Mouse (Mus musculus) stomach, embryonic 16.5 days (tissue): ENCODE results near the gene Otoa. TPM values are rescaled to one million over a fixed set of nuclear protein-coding genes. Genes with fewer than 3 reads are reported as not detected.
A peak's percentile ranks its signal among the peaks of the same experiment; 100 is the strongest.

Source experiments
- ATAC-seq: fragments of 200-750 bp; cut with Nextera tagmentation; 2 replicates; pipeline ENCODE4 v1.8.0; 2017; ENCODE audit warnings: moderate number of reproducible peaks, moderate TSS enrichment; ENCODE audit not compliant: insufficient read depth, low FRiP score
- H3K27ac ChIP-seq: fragments of 300-500 bp; sonication (generic); 2 replicates; pipeline ENCODE4 v1.5.1; 2014; ENCODE audit warnings: low read length
- H3K27me3 ChIP-seq: fragments of 300-500 bp; sonication (generic); 2 replicates; pipeline ENCODE4 v1.6.1; 2014; ENCODE audit warnings: low read length, control low read depth, mixed read lengths; ENCODE audit not compliant: control insufficient read depth, insufficient read depth
- H3K36me3 ChIP-seq: fragments of 300-500 bp; sonication (generic); 2 replicates; pipeline ENCODE4 v1.6.1; 2014; ENCODE audit warnings: low read length; ENCODE audit not compliant: control insufficient read depth, insufficient read depth
- H3K4me1 ChIP-seq: fragments of 300-500 bp; sonication (generic); 2 replicates; pipeline ENCODE4 v1.6.1; 2014; ENCODE audit warnings: low read length, control low read depth, mixed read lengths; ENCODE audit not compliant: control insufficient read depth, insufficient read depth
- H3K4me2 ChIP-seq: fragments of 300-500 bp; sonication (generic); 2 replicates; pipeline ENCODE4 v1.6.1; 2014; ENCODE audit warnings: low read depth, low read length, mixed read lengths
- H3K4me3 ChIP-seq: fragments of 300-500 bp; sonication (generic); replicated peaks from 2 replicates; pipeline ENCODE4 v1.5.1; 2014; ENCODE audit warnings: mild to moderate bottlenecking, low read length
- H3K9ac ChIP-seq: fragments of 300-500 bp; sonication (generic); 2 replicates; pipeline ENCODE4 v1.6.1; 2014; ENCODE audit warnings: low read length
- H3K9me3 ChIP-seq: fragments of 300-500 bp; sonication (generic); replicated peaks from 2 replicates; pipeline ENCODE4 v1.6.1; 2016; ENCODE audit warnings: low read length, control low read depth; ENCODE audit not compliant: control insufficient read depth
- WGBS: fragments of 180-500 bp; shearing (Covaris S2); extraction: QIAGEN DNeasy Blood & Tissue Kit; methylation state at CpG from one replicate; pipeline ENCODE4 v1.1.7; 2014; 5-methylcytosine and 5-hydroxymethylcytosine counted together
- polyA plus RNA-seq: library from polyadenylated mRNA; unstranded; fragments of >200 nt; fragmentation: Nextera tagmentation; extraction: Ambion mirVana; gene quantifications from 2 replicates; pipeline ENCODE4 v1.2.1, GENCODE M21; 2015

Otoa gene
- polyA plus RNA-seq, 1 experiment from 2014 or later = 0.36 TPM

DNA sequence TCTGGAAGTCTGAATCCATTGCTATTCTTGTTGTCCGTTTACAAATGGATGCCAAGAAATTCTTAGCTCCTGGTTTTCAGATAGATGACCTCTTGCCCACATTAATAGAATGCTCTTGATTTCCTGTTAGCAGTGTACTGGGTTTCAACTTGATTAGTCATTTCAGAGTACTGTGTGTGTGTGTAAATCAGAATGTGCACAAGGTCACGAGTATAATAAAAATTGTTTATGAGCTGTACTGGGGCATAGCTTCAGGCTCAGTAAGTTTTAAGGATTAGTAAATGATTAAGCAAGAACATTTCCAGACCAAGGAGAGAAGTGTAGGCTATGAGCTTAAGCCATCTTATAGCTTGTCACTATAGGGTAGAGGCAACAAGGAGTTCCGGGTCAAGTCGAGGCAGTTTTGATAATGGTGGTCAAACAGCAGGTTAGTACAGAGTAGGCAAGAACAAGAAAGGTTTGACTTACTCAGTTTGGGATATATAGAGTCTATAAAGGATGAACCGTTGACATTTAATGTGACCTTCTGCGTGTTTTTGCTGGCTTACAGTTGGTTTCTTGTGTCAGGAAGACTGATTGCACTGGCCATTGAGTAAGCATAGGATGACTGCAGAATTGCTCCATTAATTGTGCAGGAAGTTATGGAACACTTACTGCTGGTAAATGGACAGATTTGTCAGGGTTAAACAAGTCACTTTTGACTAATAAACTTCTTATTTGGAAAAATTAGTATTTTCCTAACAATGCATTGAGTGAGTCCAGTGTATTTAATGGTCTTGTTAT lies 35.6 kb upstream of the Otoa start:
- Histone ChIP-seq H3K4me2 (no peak overlapping the region), H3K4me1 (peaks cover 8% of the 10 kb centered on the region; the same call in 1 of the 2 replicates), H3K9ac (no peak overlapping the region), H3K36me3 (no peaks in the 10 kb centered on the region), H3K9me3 (no peaks in the 10 kb centered on the region), H3K4me3 (no peak overlapping the region), H3K27ac (no peak overlapping the region), H3K27me3 (no peaks in the 10 kb centered on the region)
- ATAC-seq = no peak
- 71% methylated on average over 6 of the region's 6 CpGs for WGBS

DNA sequence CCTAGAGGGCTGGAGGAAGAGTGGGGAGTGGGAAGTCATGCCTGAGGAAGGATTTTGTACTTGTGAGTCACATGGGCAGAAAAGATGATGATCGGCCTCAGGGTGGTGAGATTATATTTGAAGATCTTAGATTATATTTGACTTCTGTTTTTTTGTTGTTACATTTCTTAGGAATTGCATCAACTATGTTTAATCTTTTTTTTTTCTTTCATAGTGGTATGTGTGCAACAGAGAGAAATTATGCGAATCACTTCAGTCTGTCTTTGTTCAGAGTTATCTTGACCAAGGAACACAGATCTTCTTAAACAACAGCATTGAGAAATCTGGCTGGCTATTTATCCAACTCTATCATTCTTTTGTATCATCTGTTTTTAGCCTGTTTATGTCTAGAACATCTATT lies 33.8 kb upstream of the Otoa start:
- WGBS = 85% methylated on average over 2 of the region's 2 CpGs

DNA sequence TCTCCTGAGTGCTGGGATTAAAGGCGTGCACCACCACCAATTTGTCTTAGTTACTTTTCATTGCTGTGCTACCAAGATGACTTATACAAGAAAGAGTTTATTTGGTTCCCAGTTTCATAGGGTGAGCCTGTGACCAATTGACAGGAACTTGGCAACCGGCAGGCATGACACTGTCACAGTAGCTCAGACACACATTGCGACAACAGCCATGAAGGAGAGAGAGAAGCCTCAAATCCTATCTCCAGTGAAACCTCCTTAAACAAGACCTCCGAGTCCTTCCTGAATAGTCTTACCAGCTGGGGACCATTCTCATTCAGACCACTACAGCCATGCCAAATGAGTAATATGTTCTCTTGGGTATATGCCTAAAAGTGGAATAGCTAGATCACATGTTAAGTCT lies 28.4 kb upstream of the Otoa start:
- H3K4me3 ChIP-seq = no peak overlapping the region
- 83% methylated on average over 4 of the region's 4 CpGs for WGBS
- H3K9ac ChIP-seq = no peak overlapping the region

More for the DNA sequence above, 33.8 kb upstream of the Otoa start:
- H3K9ac ChIP-seq = no peak overlapping the region
- H3K36me3 ChIP-seq = peaks cover under 1% of the 10 kb centered on the region; the same call in 1 of the 2 replicates
- H3K4me1 ChIP-seq = no peaks in the 10 kb centered on the region
- no peaks in the 10 kb centered on the region for H3K27me3 ChIP-seq
- H3K4me3 ChIP-seq = no peak overlapping the region
- no peak overlapping the region for H3K4me2 ChIP-seq
- no peak for ATAC-seq
- no peak overlapping the region for H3K27ac ChIP-seq
- H3K9me3 ChIP-seq = no peaks in the 10 kb centered on the region

DNA sequence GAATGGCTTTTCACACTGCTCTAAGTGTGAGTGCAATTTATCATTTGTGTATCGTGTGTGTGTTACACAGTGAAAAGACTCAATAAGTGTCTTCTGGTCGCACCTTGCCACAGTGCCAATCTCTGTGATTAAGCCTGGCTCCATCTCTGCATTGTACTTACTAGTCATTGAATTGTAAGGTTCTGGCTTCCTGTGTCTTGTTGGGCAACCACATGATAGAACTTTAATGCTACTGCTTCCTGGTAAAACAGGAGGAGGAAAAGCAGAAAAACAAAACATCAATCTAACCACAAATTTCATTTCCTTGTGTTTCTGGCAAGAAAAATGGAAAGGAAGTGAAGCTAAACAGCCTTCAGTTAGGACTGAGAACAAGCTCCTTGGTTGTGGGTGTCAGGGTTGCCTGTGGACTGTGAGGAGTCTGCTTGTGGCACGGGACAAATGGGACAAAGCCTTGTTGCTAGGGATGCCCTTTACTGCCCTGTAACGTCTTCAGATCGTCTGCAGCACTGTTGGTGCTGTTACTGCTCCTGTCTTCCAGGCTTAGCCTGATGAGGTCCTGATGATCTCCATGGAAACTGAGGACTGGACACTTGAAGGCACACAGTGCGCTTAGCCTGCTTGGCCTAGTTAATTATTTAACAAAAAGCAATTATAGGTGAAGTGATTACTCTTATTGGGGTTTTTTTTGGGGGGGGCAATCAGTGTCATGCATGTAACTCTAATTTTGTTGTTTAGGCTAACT lies 21.8 kb upstream of the Otoa start:
- H3K4me2 ChIP-seq = no peak overlapping the region
- no peak overlapping the region; the same call in 1 of the 2 replicates for H3K27ac ChIP-seq
- ATAC-seq = no peak
- no peaks in the 10 kb centered on the region; the same call in 1 of the 2 replicates for H3K4me1 ChIP-seq
- no peaks in the 10 kb centered on the region for H3K9me3 ChIP-seq
- no peak overlapping the region for H3K9ac ChIP-seq
- 63% methylated on average over 6 of the region's 6 CpGs for WGBS
- 0 out of 2 replicates have a peak, but pooled peaks cover 2% of the 10 kb centered on the region for H3K36me3 ChIP-seq
- no peaks in the 10 kb centered on the region for H3K27me3 ChIP-seq
- H3K4me3 ChIP-seq = no peak overlapping the region

More for the DNA sequence above, 28.4 kb upstream of the Otoa start:
- Histone ChIP-seq H3K9me3 (no peaks in the 10 kb centered on the region), H3K4me1 (no peaks in the 10 kb centered on the region), H3K4me2 (no peak overlapping the region), H3K27ac (no peak overlapping the region), H3K36me3 (peaks cover 6% of the 10 kb centered on the region; the same call in 1 of the 2 replicates), H3K27me3 (no peaks in the 10 kb centered on the region)
- ATAC-seq = no peak

DNA sequence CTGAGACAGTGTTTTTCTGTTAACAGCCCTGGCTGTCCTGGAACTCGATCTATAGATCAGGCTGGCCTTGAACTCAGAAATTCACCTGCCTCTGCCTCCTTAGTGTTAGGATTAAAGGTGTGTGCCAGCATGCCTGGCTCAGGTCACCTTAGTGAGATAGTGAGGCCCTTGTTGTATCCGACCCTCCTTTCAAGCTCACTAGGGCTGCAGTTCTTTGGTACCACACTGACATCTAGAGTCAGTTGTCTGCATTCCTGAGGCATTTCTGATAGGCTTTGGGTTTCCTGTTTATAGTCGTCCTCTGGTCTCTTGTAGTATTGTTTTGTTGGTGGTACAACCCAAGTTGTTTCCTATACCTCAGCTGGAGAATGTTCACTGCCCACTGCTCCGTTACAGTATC lies 17.1 kb upstream of the Otoa start:
- no peak overlapping the region for H3K9ac ChIP-seq
- 0 out of 2 replicates have a peak, but pooled peaks cover 2% of the 10 kb centered on the region for H3K36me3 ChIP-seq
- H3K4me3 ChIP-seq = no peak overlapping the region
- H3K4me1 ChIP-seq = no peaks in the 10 kb centered on the region; the same call in 1 of the 2 replicates
- WGBS = 47% methylated on average over 4 of the region's 4 CpGs
- no peaks in the 10 kb centered on the region for H3K27me3 ChIP-seq
- no peaks in the 10 kb centered on the region for H3K9me3 ChIP-seq
- H3K4me2 ChIP-seq = no peak overlapping the region
- no peak overlapping the region for H3K27ac ChIP-seq
- no peak for ATAC-seq

DNA sequence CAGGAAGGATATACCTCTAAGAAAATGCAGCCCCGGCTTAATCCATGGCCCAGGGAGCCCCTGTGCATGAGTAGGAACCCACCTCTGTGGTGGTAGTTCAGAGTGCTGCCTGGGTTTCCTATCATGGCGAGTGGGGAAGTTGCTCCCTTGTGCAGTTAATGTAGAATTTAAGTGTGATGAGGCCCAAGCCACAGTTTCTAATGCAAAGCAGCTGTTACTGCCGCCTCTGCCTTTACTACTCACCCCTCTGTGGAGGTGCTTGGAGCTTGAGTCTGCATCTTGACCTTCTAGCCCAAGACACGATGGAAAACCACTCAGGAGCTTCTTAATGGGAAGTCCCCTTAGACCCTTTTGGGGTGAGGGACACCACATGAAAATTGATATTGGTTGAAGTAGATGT lies 10.2 kb upstream of the Otoa start:
- Histone ChIP-seq H3K27ac (no peak overlapping the region), H3K4me1 (peaks cover 4% of the 10 kb centered on the region; the same call in 1 of the 2 replicates), H3K4me3 (no peak overlapping the region), H3K36me3 (peaks cover 3% of the 10 kb centered on the region), H3K9ac (no peak overlapping the region), H3K27me3 (no peaks in the 10 kb centered on the region), H3K4me2 (no peak overlapping the region), H3K9me3 (no peaks in the 10 kb centered on the region)
- WGBS = 87% methylated on average over 4 of the region's 4 CpGs
- ATAC-seq = no peak

DNA sequence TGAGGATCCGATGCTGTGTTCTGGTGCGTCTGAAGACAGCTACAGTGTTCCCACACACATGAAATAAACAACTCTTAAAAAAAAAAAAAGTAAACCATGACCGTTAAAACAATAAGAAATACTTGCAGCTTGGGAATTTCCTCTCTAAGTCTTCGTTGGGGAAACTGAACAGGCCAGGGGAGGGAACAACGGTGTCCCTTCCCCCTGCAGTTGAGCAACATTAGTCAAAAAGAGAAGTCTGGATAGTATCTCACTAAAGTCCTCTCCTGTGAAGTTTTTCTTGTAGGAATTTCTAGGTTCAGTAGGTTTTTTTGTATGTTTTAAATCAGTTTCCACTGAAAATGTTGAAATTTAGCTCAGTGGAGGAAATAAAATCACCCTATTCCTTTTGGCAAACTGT lies 8.9 kb upstream of the Otoa start:
- peaks cover 3% of the 10 kb centered on the region for H3K36me3 ChIP-seq
- WGBS = 62% methylated on average over 5 of the region's 5 CpGs
- H3K9me3 ChIP-seq = no peaks in the 10 kb centered on the region
- H3K9ac ChIP-seq = no peak overlapping the region
- H3K27me3 ChIP-seq = no peaks in the 10 kb centered on the region
- no peak overlapping the region for H3K27ac ChIP-seq
- no peak overlapping the region for H3K4me3 ChIP-seq
- peaks cover 4% of the 10 kb centered on the region; the same call in 1 of the 2 replicates for H3K4me1 ChIP-seq
- H3K4me2 ChIP-seq = no peak overlapping the region
- ATAC-seq = no peak

DNA sequence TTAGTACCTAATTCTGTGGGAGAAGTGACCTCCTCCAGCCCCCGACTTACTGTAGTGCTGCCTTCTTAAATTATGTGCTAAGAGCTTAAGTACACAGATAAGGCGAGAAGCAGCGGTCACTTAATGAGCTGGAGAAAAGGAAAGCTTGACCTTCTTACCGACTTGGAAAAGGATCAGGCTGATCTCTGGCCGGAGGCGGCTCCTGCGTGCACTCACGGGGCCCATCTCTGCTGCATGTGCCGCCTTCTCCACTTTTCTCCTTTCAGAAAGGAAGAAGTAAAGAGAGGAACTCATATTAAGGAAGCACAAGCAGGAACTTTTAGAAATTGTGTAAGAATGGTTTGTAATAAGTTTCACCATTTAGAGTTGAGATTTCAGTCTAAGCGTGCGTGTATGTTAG lies 7.2 kb upstream of the Otoa start, which contains the start of gene Igsf6:
Igsf6 (minus strand) TSS at position 292 of the 400 bp plus-strand sequence.
- Histone ChIP-seq H3K27ac (peak within 1 kb of the TSS; percentile 62), H3K4me2 (no peak within 1 kb of the TSS), H3K27me3 (no peaks in the 10 kb centered on the region), H3K9me3 (no peaks in the 10 kb centered on the region), H3K36me3 (peaks cover 3% of the 10 kb centered on the region), H3K4me3 (peak within 1 kb of the TSS; percentile 5; the same call in 1 of the 2 replicates), H3K4me1 (peaks cover 4% of the 10 kb centered on the region; the same call in 1 of the 2 replicates), H3K9ac (no peak within 1 kb of the TSS)
- WGBS = 55% methylated on average over 11 of the region's 11 CpGs
- ATAC-seq = no peak
